Mouse (Mus musculus) G1E (cell line): ENCODE results near the gene 3830406C13Rik.

Source experiments
- CTCF ChIP-seq: IDR thresholded peaks from 2 replicates; pipeline ENCODE4 v1.5.1; 2012; ENCODE audit warnings: low read depth, low read length, inconsistent platforms, mixed read lengths
- POLR2AphosphoS5 ChIP-seq: IDR thresholded peaks from 2 replicates; pipeline ENCODE4 v1.6.1; 2012; ENCODE audit warnings: low read depth, low read length, inconsistent platforms; ENCODE audit not compliant: insufficient replicate concordance

GRCm38 (mm10) chr14:12344061-12344745 is 60.2 kb downstream of the 3830406C13Rik start:
- TF ChIP-seq CTCF (no peak), POLR2AphosphoS5 (no peak)
